Mouse (Mus musculus): ENCODE measurements around the gene Atad5. TPM values are rescaled to one million over a fixed set of nuclear protein-coding genes. Genes with fewer than 3 reads are reported as not detected.

Atad5 gene
- polyA plus RNA-seq, 1 experiment: 0.75 TPM

- Histone ChIP-seq H3K4me1 (ENCODE audit: control insufficient read depth, insufficient read depth, insufficient read length, low read length) (no peaks in the 10 kb centered on the region; the same call in none of the 2 replicates), H3K4me3 (ENCODE audit: insufficient read depth, low read depth, low read length) (no peak overlapping the region)
Measured at GRCm38 (mm10) chr11:80075608-80076277, 13.5 kb upstream of the Atad5 start.

GRCm38 (mm10) chr11:80077784-80078545 lies 11.2 kb upstream of the Atad5 start:
- no peak overlapping the region; the same call in 1 of the 2 replicates for H3K27ac ChIP-seq (replicated peaks; ENCODE audit: low read depth, low read length)
- H3K4me1 ChIP-seq (ENCODE audit: control insufficient read depth, insufficient read depth, insufficient read length, low read length): peaks cover 5% of the 10 kb centered on the region
- peak overlapping the region; percentile 13; the same call in 1 of the 2 replicates for H3K4me3 ChIP-seq (ENCODE audit: insufficient read depth, low read depth, low read length)

More at GRCm38 (mm10) chr11:80075608-80076277, 13.5 kb upstream of the Atad5 start:
- H3K27ac ChIP-seq (replicated peaks; ENCODE audit: low read depth, low read length): no peak overlapping the region

DNA sequence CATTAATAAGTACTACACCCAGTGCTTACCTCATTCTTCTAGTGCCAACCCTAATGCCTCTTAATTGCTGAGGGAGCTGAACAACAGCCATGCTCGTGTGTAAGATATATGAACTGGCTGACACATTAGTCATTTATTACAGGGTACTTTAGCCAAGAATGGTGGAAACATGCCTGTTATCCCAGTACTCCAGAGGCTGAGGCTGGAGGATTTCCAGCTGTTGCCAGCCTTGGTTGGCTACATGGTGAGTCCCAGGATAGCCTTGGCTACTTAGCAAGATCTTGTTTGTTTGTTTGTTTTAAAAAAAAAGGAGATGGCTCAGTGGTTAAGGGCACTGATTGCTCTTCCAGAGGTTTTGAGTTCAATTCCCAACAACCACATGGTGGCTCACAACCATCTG lies 10.4 kb upstream of the Atad5 start:
- no peak overlapping the region for H3K27ac ChIP-seq (replicated peaks; ENCODE audit: low read depth, low read length)
- H3K4me1 ChIP-seq (ENCODE audit: control insufficient read depth, insufficient read depth, insufficient read length, low read length): peaks cover 5% of the 10 kb centered on the region
- H3K4me3 ChIP-seq (ENCODE audit: insufficient read depth, low read depth, low read length): no peak overlapping the region

DNA sequence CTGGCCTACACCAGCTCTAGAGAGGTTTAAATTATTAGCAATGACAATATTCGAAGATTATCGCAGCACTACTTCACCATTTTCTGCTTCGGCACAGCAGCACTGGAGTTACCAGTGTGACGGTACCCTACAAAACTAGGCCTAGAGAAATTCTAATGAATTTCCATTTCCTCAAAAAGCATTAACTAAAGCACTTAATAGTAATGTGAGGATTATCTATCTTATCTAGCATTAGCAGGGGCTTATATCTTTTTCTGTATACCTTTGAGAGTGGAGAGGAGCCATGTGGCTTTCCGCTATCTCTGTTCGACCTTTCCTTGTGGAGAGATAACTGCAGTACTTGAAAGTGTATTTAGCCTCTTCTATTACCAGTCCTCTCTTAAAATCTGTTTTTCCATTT lies 9.4 kb upstream of the Atad5 start:
- peaks cover 5% of the 10 kb centered on the region for H3K4me1 ChIP-seq (ENCODE audit: control insufficient read depth, insufficient read depth, insufficient read length, low read length)
- peak overlapping the region; percentile 22; the same call in 1 of the 2 replicates for H3K4me3 ChIP-seq (ENCODE audit: insufficient read depth, low read depth, low read length)
- no peak overlapping the region for H3K27ac ChIP-seq (replicated peaks; ENCODE audit: low read depth, low read length)

DNA sequence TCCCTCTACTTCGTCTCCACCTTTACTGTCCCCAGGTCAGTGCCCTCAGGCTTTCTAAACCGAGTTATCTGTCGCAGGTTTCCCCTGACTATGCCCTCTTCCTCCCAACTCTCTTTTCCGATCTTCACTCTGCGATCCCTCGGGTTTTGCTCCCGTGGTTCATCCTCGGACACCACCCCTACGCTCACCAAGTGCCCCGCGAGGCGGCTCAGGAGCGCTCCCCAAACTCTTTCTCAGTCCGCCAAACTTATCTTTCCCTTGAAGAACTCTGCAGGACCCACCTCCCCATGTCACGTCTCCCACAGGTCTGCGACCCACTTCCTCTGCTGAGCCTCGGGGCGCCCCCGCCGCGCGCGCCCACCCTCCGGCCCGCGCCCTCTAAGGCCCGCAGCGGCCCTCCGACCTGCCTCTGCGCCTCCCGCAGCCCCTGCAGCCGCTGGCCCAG lies 8.8 kb upstream of the Atad5 start:
- peak overlapping the region; percentile 58 for H3K27ac ChIP-seq (replicated peaks; ENCODE audit: low read depth, low read length)
- H3K4me3 ChIP-seq (ENCODE audit: insufficient read depth, low read depth, low read length): peak overlapping the region; percentile 95

GRCm38 (mm10) chr11:80080826-80081728 lies 8.1 kb upstream of the Atad5 start, which contains the start of gene Crlf3:
Gene Crlf3 (minus strand): TSS chr11:80080991.
- peak within 1 kb of the TSS; percentile 95 for H3K4me3 ChIP-seq (ENCODE audit: insufficient read depth, low read depth, low read length)
- H3K27ac ChIP-seq (replicated peaks; ENCODE audit: low read depth, low read length): peak within 1 kb of the TSS; percentile 77
- H3K4me1 ChIP-seq (ENCODE audit: control insufficient read depth, insufficient read depth, insufficient read length, low read length): peaks cover 5% of the 10 kb centered on the region

More for the DNA sequence above, 8.8 kb upstream of the Atad5 start:
- H3K4me1 ChIP-seq (ENCODE audit: control insufficient read depth, insufficient read depth, insufficient read length, low read length): peaks cover 5% of the 10 kb centered on the region

- Histone ChIP-seq H3K4me1 (ENCODE audit: control insufficient read depth, insufficient read depth, insufficient read length, low read length) (peaks cover 5% of the 10 kb centered on the region), H3K27ac (replicated peaks; ENCODE audit: low read depth, low read length) (peak overlapping the region; percentile 77; the same call in 1 of the 2 replicates), H3K4me3 (ENCODE audit: insufficient read depth, low read depth, low read length) (no peak overlapping the region)
Measured at GRCm38 (mm10) chr11:80081786-80082319, 7.3 kb upstream of the Atad5 start.

- Histone ChIP-seq H3K4me3 (ENCODE audit: insufficient read depth, low read depth, low read length) (no peak overlapping the region), H3K4me1 (ENCODE audit: control insufficient read depth, insufficient read depth, insufficient read length, low read length) (peaks cover 8% of the 10 kb centered on the region; the same call in 1 of the 2 replicates), H3K27ac (replicated peaks; ENCODE audit: low read depth, low read length) (no peak overlapping the region)
Measured at GRCm38 (mm10) chr11:80085356-80086055, 3.7 kb upstream of the Atad5 start.

DNA sequence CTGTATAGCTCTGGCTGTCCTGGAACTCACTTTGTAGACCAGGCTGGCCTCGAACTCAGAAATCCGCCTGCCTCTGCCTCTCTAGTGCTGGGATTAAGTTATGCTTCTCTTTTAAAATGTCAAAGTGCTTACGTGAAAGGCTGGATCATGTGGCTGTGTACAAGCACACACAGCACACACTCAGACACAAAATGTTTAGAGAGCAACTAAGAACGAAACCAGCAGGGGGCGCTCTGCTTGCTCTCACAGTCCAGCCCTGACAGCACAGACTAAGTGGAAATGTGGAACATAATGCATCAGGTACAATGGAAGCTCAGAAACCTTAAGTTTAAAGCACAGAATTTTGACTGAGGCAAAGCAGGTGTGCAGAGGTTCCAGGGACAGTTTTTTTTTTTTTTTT lies 2.4 kb upstream of the Atad5 start:
- H3K4me3 ChIP-seq (ENCODE audit: insufficient read depth, low read depth, low read length): no peak overlapping the region
- peaks cover 3% of the 10 kb centered on the region; the same call in 1 of the 2 replicates for H3K4me1 ChIP-seq (ENCODE audit: control insufficient read depth, insufficient read depth, insufficient read length, low read length)
- H3K27ac ChIP-seq (replicated peaks; ENCODE audit: low read depth, low read length): no peak overlapping the region

GRCm38 (mm10) chr11:80089817-80090214 lies 616 bp downstream of the Atad5 start:
- H3K27ac ChIP-seq (replicated peaks; ENCODE audit: low read depth, low read length): no peak overlapping the region
- peaks cover 3% of the 10 kb centered on the region; the same call in 1 of the 2 replicates for H3K4me1 ChIP-seq (ENCODE audit: control insufficient read depth, insufficient read depth, insufficient read length, low read length)
- peak overlapping the region; percentile 97 for H3K4me3 ChIP-seq (ENCODE audit: insufficient read depth, low read depth, low read length)

DNA sequence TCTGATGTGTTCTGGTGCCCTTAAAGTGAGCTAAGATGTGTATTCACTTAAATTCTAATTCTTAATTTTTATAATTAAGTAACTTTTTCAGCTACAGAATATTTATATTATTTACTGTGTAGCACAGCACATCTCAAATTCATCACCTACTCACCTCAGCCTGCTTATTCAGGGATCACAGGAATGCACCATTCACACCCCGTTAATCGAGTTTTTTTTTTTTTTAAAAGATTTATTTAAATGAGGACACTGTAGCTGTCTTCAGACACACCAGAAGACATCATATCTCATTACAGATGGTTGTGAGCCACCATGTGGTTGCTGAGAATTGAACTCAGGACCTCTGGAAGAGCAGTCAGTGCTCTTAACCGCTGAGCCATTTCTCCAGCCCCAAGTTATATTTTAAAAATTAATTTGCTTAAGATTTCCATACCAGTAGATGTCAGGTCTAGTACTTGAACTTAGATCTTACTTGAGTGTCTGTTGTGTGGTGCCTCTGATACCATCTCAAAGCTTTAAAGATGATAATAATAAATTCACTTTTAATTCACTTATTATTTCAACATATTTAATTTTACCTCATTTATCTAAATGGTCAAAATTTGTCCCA lies 1.5 kb downstream of the Atad5 start:
- H3K4me3 ChIP-seq (ENCODE audit: insufficient read depth, low read depth, low read length): no peak overlapping the region
- peaks cover 3% of the 10 kb centered on the region; the same call in 1 of the 2 replicates for H3K4me1 ChIP-seq (ENCODE audit: control insufficient read depth, insufficient read depth, insufficient read length, low read length)
- no peak overlapping the region for H3K27ac ChIP-seq (replicated peaks; ENCODE audit: low read depth, low read length)

DNA sequence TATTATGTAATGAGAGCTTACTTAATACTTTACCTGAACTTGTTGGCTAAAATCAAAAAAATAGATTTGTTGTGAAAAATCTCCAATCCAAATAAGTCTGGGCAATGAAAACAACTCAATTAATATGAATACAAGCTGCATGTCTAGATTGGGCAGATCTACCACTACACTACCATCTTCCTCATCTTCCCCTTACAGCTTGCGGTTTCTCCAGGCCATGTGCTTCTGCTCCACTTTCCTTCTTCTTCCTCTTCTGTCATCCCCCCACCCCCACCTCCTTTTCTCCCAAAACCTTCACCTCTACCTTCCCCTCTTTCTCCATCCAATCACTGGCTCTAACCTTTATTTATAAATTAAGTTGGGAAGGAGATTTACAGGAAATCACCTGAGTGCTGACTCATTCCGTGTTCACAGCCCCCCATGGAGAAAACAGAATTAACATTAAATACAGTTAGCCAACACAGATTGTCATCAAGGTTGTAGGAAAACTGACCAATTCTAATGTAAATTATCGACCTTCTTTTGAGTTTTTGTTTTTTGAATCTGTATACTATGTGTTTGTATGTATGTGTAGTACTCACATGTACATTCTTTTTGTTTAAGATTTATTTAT lies 9.3 kb downstream of the Atad5 start:
- H3K4me1 ChIP-seq (ENCODE audit: control insufficient read depth, insufficient read depth, insufficient read length, low read length): no peaks in the 10 kb centered on the region

DNA sequence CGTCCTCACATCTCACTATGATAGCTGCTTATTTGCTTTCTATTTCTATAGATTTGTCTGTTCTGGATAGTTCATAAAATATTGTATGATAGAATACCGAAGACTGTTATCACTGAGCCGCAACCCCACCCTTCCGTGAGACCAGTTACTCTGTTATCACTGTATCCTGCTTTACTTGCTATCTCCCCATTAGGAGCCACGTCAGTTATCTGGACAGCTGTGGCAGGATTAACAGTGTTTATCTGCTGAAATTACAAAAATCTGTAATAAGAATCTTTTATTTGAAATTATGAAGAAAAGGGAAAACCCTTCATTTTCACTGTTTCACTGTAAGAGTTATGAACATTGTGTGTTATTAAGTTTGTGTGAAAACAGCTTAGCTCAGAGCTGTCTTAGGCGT lies 12.1 kb downstream of the Atad5 start:
- Histone ChIP-seq H3K27ac (replicated peaks; ENCODE audit: low read depth, low read length) (no peak overlapping the region), H3K4me1 (ENCODE audit: control insufficient read depth, insufficient read depth, insufficient read length, low read length) (no peaks in the 10 kb centered on the region), H3K4me3 (ENCODE audit: insufficient read depth, low read depth, low read length) (no peak overlapping the region)

More for the DNA sequence above, 9.3 kb downstream of the Atad5 start:
- H3K27ac ChIP-seq (replicated peaks; ENCODE audit: low read depth, low read length): no peak overlapping the region
- no peak overlapping the region for H3K4me3 ChIP-seq (ENCODE audit: insufficient read depth, low read depth, low read length)
